Mouse (Mus musculus): ENCODE measurements around the gene Ust. TPM values are rescaled to one million over a fixed set of nuclear protein-coding genes. Genes with fewer than 3 reads are reported as not detected.

Ust gene
- polyA plus RNA-seq, 1 experiment from 2014 or later, result 3.4 TPM

GRCm38 (mm10) chr10:8330958-8331357 is 187.7 kb downstream of the Ust start:
- 88% methylated on average over 5 of the region's 5 CpGs for WGBS
- Histone ChIP-seq H3K36me3 (ENCODE audit: control insufficient read depth, insufficient read depth, low read length) (no peaks in the 10 kb centered on the region), H3K9me3 (replicated peaks; ENCODE audit: control insufficient read depth, low read length) (no peaks in the 10 kb centered on the region; the same call in 1 of the 2 replicates), H3K4me3 (replicated peaks; ENCODE audit: low read length) (no peak overlapping the region), H3K27ac (ENCODE audit: low read length) (no peak overlapping the region), H3K9ac (ENCODE audit: low read length) (no peak overlapping the region), H3K4me2 (ENCODE audit: low read depth, low read length) (no peak overlapping the region), H3K4me1 (ENCODE audit: control insufficient read depth, insufficient read depth, low read length) (no peaks in the 10 kb centered on the region), H3K27me3 (ENCODE audit: control insufficient read depth, insufficient read depth, low read length) (no peaks in the 10 kb centered on the region)
- no peak for ATAC-seq (ENCODE audit: insufficient read depth, low FRiP score)

GRCm38 (mm10) chr10:8330006-8330405 is 188.6 kb downstream of the Ust start:
- Histone ChIP-seq H3K9me3 (replicated peaks; ENCODE audit: control insufficient read depth, low read length) (no peaks in the 10 kb centered on the region; the same call in 1 of the 2 replicates), H3K36me3 (ENCODE audit: control insufficient read depth, insufficient read depth, low read length) (no peaks in the 10 kb centered on the region), H3K4me3 (replicated peaks; ENCODE audit: low read length) (no peak overlapping the region), H3K27ac (ENCODE audit: low read length) (no peak overlapping the region), H3K4me2 (ENCODE audit: low read depth, low read length) (no peak overlapping the region), H3K27me3 (ENCODE audit: control insufficient read depth, insufficient read depth, low read length) (no peaks in the 10 kb centered on the region), H3K9ac (ENCODE audit: low read length) (no peak overlapping the region), H3K4me1 (ENCODE audit: control insufficient read depth, insufficient read depth, low read length) (no peaks in the 10 kb centered on the region)
- ATAC-seq (ENCODE audit: insufficient read depth, low FRiP score), result no peak
- 89% methylated on average over 8 of the region's 8 CpGs for WGBS

GRCm38 (mm10) chr10:8323304-8323765 is 195.3 kb downstream of the Ust start:
- H3K27ac ChIP-seq (ENCODE audit: low read length), result no peak overlapping the region
- WGBS, result 35% methylated on average over 2 of the region's 2 CpGs
- H3K27me3 ChIP-seq (ENCODE audit: control insufficient read depth, insufficient read depth, low read length), result no peaks in the 10 kb centered on the region
- no peak overlapping the region for H3K9ac ChIP-seq (ENCODE audit: low read length)
- no peaks in the 10 kb centered on the region for H3K36me3 ChIP-seq (ENCODE audit: control insufficient read depth, insufficient read depth, low read length)
- H3K4me1 ChIP-seq (ENCODE audit: control insufficient read depth, insufficient read depth, low read length), result no peaks in the 10 kb centered on the region
- no peak overlapping the region for H3K4me2 ChIP-seq (ENCODE audit: low read depth, low read length)
- no peaks in the 10 kb centered on the region; the same call in 1 of the 2 replicates for H3K9me3 ChIP-seq (replicated peaks; ENCODE audit: control insufficient read depth, low read length)
- no peak overlapping the region for H3K4me3 ChIP-seq (replicated peaks; ENCODE audit: low read length)
- no peak for ATAC-seq (ENCODE audit: insufficient read depth, low FRiP score)

GRCm38 (mm10) chr10:8320771-8321170 is 197.9 kb downstream of the Ust start:
- Histone ChIP-seq H3K9me3 (replicated peaks; ENCODE audit: control insufficient read depth, low read length) (no peaks in the 10 kb centered on the region), H3K4me2 (ENCODE audit: low read depth, low read length) (no peak overlapping the region), H3K4me3 (replicated peaks; ENCODE audit: low read length) (no peak overlapping the region), H3K9ac (ENCODE audit: low read length) (no peak overlapping the region), H3K27me3 (ENCODE audit: control insufficient read depth, insufficient read depth, low read length) (no peaks in the 10 kb centered on the region), H3K36me3 (ENCODE audit: control insufficient read depth, insufficient read depth, low read length) (no peaks in the 10 kb centered on the region), H3K27ac (ENCODE audit: low read length) (no peak overlapping the region), H3K4me1 (ENCODE audit: control insufficient read depth, insufficient read depth, low read length) (no peaks in the 10 kb centered on the region)
- no peak for ATAC-seq (ENCODE audit: insufficient read depth, low FRiP score)

DNA sequence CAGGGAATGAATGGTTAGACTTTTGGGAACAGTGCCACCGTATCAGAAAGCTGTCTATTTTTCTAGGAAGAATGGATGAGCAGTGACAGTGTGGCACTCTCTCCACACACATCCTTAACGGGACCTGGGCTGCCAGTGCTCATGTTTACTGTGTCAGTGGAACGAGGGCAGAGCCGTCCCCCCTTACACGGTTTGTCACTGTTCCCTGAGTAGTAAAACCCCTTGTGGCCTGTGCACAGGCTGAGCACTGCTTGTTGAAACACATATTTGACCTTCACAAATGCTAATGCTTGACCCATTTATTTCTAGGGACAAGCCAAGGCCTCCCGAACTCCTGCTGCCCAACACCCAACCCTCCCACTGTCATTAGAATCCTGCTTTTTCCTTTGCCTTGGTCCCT is 209.2 kb downstream of the Ust start:
- no peak overlapping the region for H3K4me3 ChIP-seq (replicated peaks; ENCODE audit: low read length)
- WGBS, result 61% methylated on average over 6 of the region's 6 CpGs
- H3K4me1 ChIP-seq (ENCODE audit: control insufficient read depth, insufficient read depth, low read length), result no peaks in the 10 kb centered on the region
- no peak for ATAC-seq (ENCODE audit: insufficient read depth, low FRiP score)
- no peaks in the 10 kb centered on the region for H3K36me3 ChIP-seq (ENCODE audit: control insufficient read depth, insufficient read depth, low read length)
- no peak overlapping the region for H3K4me2 ChIP-seq (ENCODE audit: low read depth, low read length)
- H3K9ac ChIP-seq (ENCODE audit: low read length), result no peak overlapping the region
- no peak overlapping the region for H3K27ac ChIP-seq (ENCODE audit: low read length)
- no peaks in the 10 kb centered on the region for H3K9me3 ChIP-seq (replicated peaks; ENCODE audit: control insufficient read depth, low read length)
- no peaks in the 10 kb centered on the region for H3K27me3 ChIP-seq (ENCODE audit: control insufficient read depth, insufficient read depth, low read length)

DNA sequence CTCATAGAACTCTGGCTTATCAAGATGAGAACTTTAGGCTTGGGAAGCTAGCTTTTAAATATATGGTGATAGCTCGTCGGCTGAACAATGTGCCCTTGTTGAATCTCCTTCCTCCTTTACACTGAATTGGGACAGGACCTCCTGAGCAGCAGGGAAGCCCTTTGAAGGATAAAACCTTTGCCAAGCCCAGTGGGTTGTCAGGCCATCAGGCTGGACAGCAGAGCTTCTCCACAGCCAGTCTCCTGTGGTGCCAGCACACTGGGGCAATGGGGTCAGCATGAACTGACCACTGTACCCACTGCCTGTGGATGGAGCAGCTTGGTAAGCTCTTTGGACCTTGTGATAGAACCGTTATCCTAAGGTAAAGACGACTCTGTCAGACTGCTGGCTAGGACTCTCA is 214.4 kb downstream of the Ust start:
- no peak for ATAC-seq (ENCODE audit: insufficient read depth, low FRiP score)
- Histone ChIP-seq H3K9ac (ENCODE audit: low read length) (no peak overlapping the region), H3K4me1 (ENCODE audit: control insufficient read depth, insufficient read depth, low read length) (no peaks in the 10 kb centered on the region), H3K27me3 (ENCODE audit: control insufficient read depth, insufficient read depth, low read length) (no peaks in the 10 kb centered on the region), H3K4me3 (replicated peaks; ENCODE audit: low read length) (no peak overlapping the region), H3K36me3 (ENCODE audit: control insufficient read depth, insufficient read depth, low read length) (no peaks in the 10 kb centered on the region), H3K27ac (ENCODE audit: low read length) (no peak overlapping the region), H3K4me2 (ENCODE audit: low read depth, low read length) (no peak overlapping the region), H3K9me3 (replicated peaks; ENCODE audit: control insufficient read depth, low read length) (no peaks in the 10 kb centered on the region)
- WGBS, result 77% methylated on average over 4 of the region's 4 CpGs

- WGBS, result 91% methylated on average over 1 of the region's 1 CpGs
- H3K4me1 ChIP-seq (ENCODE audit: control insufficient read depth, insufficient read depth, low read length), result no peaks in the 10 kb centered on the region
- H3K36me3 ChIP-seq (ENCODE audit: control insufficient read depth, insufficient read depth, low read length), result no peaks in the 10 kb centered on the region
- no peak for ATAC-seq (ENCODE audit: insufficient read depth, low FRiP score)
- H3K9me3 ChIP-seq (replicated peaks; ENCODE audit: control insufficient read depth, low read length), result no peaks in the 10 kb centered on the region
- H3K4me2 ChIP-seq (ENCODE audit: low read depth, low read length), result no peak overlapping the region
- no peak overlapping the region for H3K9ac ChIP-seq (ENCODE audit: low read length)
- H3K4me3 ChIP-seq (replicated peaks; ENCODE audit: low read length), result no peak overlapping the region
- H3K27me3 ChIP-seq (ENCODE audit: control insufficient read depth, insufficient read depth, low read length), result no peaks in the 10 kb centered on the region
- H3K27ac ChIP-seq (ENCODE audit: low read length), result no peak overlapping the region
These were observed 219.5 kb downstream of the Ust start for GRCm38 (mm10) chr10:8299166-8299565.

DNA sequence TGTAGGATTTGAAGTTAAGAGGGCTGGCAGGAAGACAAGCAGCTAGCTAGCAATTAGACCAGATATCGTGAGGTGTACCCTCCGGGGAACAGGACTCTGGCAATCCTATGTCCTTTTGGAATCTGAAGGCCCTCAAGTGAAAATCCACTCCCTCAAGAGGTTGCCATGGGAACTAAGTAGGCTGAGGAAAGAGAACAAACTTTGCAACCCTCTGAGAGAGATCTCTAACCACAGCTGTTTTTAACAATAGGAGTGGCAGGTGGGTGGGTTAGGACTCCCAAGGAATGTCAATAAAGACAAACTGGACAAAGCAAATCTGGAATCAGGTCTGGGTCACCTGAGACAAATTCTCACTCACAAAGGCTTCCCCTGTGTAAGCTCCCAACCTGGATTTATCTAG is 221.4 kb downstream of the Ust start:
- Histone ChIP-seq H3K9ac (ENCODE audit: low read length) (no peak overlapping the region), H3K9me3 (replicated peaks; ENCODE audit: control insufficient read depth, low read length) (no peaks in the 10 kb centered on the region), H3K27ac (ENCODE audit: low read length) (no peak overlapping the region), H3K4me1 (ENCODE audit: control insufficient read depth, insufficient read depth, low read length) (no peaks in the 10 kb centered on the region), H3K36me3 (ENCODE audit: control insufficient read depth, insufficient read depth, low read length) (no peaks in the 10 kb centered on the region), H3K27me3 (ENCODE audit: control insufficient read depth, insufficient read depth, low read length) (no peaks in the 10 kb centered on the region), H3K4me2 (ENCODE audit: low read depth, low read length) (no peak overlapping the region), H3K4me3 (replicated peaks; ENCODE audit: low read length) (no peak overlapping the region)
- whole genome bisulfite sequencing, result 28% methylated on average over 2 of the region's 2 CpGs
- no peak for ATAC-seq (ENCODE audit: insufficient read depth, low FRiP score)

- WGBS, result 56% methylated on average over 5 of the region's 5 CpGs
These were observed 228.0 kb downstream of the Ust start for GRCm38 (mm10) chr10:8290661-8291060.

DNA sequence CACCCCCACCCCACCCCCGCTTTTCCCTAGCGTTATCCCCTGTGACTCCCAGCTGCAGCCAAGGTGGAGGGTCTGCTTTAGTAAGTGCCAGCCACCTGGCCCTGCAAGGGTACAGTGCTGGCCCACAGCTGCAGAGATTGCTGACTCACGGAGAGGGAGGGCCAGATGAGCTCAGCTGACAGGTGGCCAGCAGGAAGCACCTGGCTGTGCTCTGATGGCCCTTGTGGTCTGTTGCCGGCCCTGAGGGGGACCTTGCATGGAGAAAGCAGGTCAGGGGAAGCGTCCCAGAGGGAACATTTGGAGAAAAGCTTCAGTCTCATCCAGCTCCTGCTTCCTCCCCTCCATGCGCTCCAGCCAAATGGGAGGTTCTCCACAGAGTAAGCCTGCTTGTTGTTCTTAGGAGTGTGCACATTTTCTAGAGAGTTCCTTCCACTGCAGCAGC is 231.3 kb downstream of the Ust start:
- H3K9ac ChIP-seq (ENCODE audit: low read length), result no peak overlapping the region
- H3K27ac ChIP-seq (ENCODE audit: low read length), result no peak overlapping the region
- no peaks in the 10 kb centered on the region for H3K27me3 ChIP-seq (ENCODE audit: control insufficient read depth, insufficient read depth, low read length)
- WGBS, result 13% methylated on average over 6 of the region's 6 CpGs
- H3K4me2 ChIP-seq (ENCODE audit: low read depth, low read length), result no peak overlapping the region
- H3K4me3 ChIP-seq (replicated peaks; ENCODE audit: low read length), result no peak overlapping the region
- H3K9me3 ChIP-seq (replicated peaks; ENCODE audit: control insufficient read depth, low read length), result no peaks in the 10 kb centered on the region
- no peaks in the 10 kb centered on the region for H3K4me1 ChIP-seq (ENCODE audit: control insufficient read depth, insufficient read depth, low read length)
- ATAC-seq (ENCODE audit: insufficient read depth, low FRiP score), result peak; percentile 72
- H3K36me3 ChIP-seq (ENCODE audit: control insufficient read depth, insufficient read depth, low read length), result no peaks in the 10 kb centered on the region

More at GRCm38 (mm10) chr10:8290661-8291060, 228.0 kb downstream of the Ust start:
- H3K9me3 ChIP-seq (replicated peaks; ENCODE audit: control insufficient read depth, low read length), result no peaks in the 10 kb centered on the region
- H3K4me2 ChIP-seq (ENCODE audit: low read depth, low read length), result no peak overlapping the region
- H3K4me1 ChIP-seq (ENCODE audit: control insufficient read depth, insufficient read depth, low read length), result no peaks in the 10 kb centered on the region
- H3K27me3 ChIP-seq (ENCODE audit: control insufficient read depth, insufficient read depth, low read length), result no peaks in the 10 kb centered on the region
- no peak overlapping the region for H3K9ac ChIP-seq (ENCODE audit: low read length)
- no peak for ATAC-seq (ENCODE audit: insufficient read depth, low FRiP score)
- no peaks in the 10 kb centered on the region for H3K36me3 ChIP-seq (ENCODE audit: control insufficient read depth, insufficient read depth, low read length)
- no peak overlapping the region for H3K4me3 ChIP-seq (replicated peaks; ENCODE audit: low read length)
- no peak overlapping the region for H3K27ac ChIP-seq (ENCODE audit: low read length)

Data from stomach, embryonic 16.5 days (tissue).